Mouse (Mus musculus) mouse embryonic stem cell (cell line): ENCODE measurements around the gene Ganc.

ENCODE experiments used
- in situ Hi-C, 2 experiments: fragments of 300-500 bp; cut with MboI; formaldehyde crosslinking; loops; 1 replicate in 1 of 2; 3 replicates in 1 of 2; pipeline ENCODE4 v1.14.3; 2019 to 2020; ENCODE audit warnings: low sequenced_read_pairs in 2 of 2, low pct_unique_long_range_greater_than_20kb in 1 of 2, mixed read lengths in 1 of 2; ENCODE audit not compliant: unreplicated experiment in 1 of 2

The Ganc gene

DNA sequence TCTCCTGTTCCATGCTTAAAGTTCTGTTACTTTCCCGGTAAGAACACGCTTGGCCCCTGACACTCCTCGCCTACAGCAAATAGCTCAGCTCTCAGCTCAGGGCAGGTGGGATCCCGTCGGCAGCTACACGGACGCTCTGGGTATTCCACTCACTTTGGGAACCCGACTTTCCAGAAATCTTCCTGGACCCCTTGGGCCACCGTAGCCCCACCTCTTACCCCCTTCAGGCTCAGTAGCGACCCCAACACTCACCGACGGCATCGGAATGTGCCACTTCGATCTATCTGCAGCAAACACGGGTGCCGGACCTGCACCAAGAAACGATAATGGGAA lies at the start of gene Ganc:
Gene Ganc (plus strand): TSS at position 244 of the 333 bp plus-strand sequence.
- in situ Hi-C loops = no loop called here

DNA sequence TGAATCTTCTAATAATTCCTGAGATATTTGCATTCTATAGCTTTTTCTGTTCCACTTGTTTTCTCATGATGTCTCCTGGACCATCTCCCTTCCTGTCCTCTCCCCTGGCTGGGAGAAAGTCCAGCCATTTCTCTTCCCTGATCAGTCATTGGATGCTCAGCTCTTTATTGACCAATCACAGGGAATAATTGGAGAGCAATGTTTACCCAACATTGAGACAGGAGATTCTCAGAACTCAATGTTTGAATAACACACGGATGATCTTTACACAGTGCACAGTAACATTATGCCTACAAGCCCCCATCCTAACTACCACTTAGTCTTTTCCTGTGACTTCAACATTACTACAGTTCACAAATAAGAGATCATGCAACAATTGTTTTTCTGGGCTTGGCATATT lies 43.3 kb upstream of the Ganc start:
- in situ Hi-C loops = no loop called here

DNA sequence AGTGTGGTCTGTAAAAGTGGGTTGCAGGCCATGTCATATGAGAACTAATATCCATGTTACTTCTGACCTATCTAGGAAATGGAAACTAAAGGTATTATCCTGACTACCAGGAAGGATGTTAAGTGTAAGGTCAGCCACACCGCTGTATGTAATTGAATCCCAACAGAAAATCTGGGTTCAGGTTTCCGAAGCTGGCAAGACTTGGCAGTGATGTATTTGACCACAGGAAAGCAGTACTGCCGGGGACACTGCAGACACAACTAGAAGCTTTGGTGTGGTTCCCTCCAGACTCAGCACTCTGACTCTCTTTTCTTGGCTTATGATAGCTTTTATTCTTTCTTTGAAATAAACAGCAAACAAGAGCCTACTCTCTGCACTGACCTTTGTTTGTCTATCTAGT lies 37.2 kb upstream of the Ganc start:
- in situ Hi-C loops = no loop called here

DNA sequence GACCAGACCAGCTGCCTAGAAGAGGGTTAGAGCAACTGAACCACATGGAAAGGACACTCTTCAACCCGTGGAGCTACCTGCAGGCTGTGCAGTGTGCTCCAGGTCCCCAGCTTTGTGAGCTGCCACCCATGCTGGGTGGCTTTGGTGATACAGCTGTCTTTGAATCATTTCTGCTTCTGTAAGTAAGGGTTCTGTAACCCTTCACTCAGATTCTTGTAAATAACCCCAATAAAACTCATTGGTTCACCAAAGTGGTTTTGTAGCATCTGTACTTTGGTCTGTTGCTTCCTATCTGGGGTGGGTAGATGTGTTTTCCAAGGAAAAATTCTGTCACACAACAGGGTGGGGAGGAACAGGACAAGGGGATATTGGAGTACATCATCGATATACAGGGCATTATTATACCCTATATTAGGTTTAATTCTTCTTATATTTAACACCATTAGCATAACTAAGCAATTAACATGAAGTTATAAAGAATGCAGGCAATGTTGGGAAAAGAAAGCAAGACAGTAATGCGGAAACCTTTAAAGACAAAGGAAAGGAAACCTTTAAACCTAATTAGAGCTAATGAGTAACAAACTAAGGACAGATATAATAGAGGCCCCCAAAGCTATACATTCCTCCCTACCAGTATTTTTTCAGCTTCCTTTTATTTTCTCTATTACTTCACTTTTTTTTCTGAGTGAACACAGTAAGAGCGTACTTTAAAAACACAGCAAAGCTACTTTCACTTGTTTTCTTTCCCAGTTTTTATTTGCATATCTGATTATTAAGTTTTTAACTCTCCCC lies 36.1 kb upstream of the Ganc start:
- in situ Hi-C loops = no loop called here

DNA sequence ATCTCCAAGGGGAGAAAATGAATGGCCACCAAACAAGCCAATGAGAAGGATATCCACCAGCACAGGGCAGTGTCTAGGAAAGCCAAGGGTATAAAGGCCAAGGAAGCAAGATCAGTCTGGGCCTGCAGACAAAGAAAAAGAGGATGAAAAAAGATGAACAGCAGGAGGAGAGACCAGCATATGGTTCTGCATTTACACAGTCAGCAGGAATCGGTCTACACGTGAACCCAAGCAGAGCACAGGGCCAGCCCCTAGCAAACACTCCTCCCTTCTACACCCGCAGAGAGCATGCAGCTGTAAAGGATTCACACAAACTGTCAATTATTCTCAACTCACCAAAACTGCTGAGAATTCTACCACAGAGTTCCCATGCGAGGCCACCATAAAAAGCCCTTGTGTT lies 29.8 kb upstream of the Ganc start:
- in situ Hi-C loops = no loop called here

DNA sequence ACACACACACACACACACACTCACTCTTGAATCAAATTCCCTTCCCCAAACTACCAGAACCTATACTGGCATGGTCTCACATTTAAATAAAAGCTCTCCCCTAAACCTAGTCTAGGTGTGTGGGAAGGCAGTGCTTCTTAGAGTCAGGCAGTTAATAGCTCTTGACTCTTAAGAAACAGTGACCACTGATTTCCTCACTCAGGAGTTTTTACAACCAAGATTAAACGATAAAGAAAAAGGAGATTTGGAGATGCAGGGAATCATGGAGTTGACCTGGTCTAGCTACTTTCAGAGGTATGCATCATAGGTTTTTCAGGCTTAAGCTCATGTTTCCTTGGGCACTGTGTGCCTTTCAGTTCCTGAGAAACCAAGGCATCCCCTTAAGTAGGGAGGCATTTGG lies 17.4 kb upstream of the Ganc start:
- in situ Hi-C loops = no loop called here

GRCm38 (mm10) chr2:120387291-120387690 lies 16.4 kb upstream of the Ganc start:
- in situ Hi-C loops = no loop called here

DNA sequence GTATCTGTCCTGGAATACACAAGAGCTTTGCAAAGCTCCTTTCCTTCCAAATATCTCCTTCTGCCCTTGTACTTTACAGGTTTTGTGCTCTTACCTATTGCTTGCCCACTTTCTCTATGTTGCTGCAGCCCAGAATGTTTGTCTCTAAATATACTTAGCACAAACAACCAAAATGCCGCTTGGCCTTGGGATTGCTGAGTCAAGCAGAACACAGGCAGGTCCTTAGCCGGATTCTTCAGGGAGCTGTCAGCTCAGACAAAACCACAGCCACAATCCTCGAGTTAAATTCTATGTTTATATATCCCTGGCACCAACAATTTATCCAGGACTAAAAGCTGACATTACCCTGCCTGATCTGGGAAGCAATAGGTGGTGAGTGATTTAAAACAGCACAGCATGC lies 14.3 kb upstream of the Ganc start:
- in situ Hi-C loops = no loop called here

GRCm38 (mm10) chr2:120390934-120391333 lies 12.8 kb upstream of the Ganc start:
- in situ Hi-C loops = no loop called here

- in situ Hi-C loops = no loop called here
Observed at GRCm38 (mm10) chr2:120392406-120392805, 11.3 kb upstream of the Ganc start.

GRCm38 (mm10) chr2:120397951-120398350 lies 5.7 kb upstream of the Ganc start:
- in situ Hi-C loops = no loop called here

DNA sequence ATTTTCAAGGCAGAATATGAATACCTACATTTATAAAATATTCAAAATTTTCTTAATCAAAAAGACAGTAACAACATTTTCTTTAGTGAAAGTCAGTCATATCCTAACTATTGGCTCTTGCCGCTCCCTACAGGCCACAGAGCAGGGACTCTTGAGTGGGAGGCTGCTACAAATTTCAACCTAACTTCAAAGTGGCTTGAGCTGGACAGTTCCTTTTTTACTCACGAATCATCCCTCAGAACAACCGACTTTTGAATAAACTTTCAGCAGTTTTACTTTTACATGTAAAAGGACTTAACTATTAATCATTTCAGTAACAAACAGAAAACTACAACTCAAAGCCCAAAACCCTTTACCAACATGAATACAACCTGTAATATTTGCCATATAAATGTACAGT lies 883 bp upstream of the Ganc start:
- in situ Hi-C loops = no loop called here

- in situ Hi-C loops = no loop called here
Observed at GRCm38 (mm10) chr2:120403986-120404822, 508 bp downstream of the Ganc start, which contains the start of gene Tmem87a. Gene Tmem87a (minus strand): TSS chr2:120404113.

- in situ Hi-C loops = no loop called here
Observed at GRCm38 (mm10) chr2:120404823-120405765, 1.4 kb downstream of the Ganc start.

GRCm38 (mm10) chr2:120411096-120411628 lies 7.5 kb downstream of the Ganc start:
- in situ Hi-C loops = no loop called here

DNA sequence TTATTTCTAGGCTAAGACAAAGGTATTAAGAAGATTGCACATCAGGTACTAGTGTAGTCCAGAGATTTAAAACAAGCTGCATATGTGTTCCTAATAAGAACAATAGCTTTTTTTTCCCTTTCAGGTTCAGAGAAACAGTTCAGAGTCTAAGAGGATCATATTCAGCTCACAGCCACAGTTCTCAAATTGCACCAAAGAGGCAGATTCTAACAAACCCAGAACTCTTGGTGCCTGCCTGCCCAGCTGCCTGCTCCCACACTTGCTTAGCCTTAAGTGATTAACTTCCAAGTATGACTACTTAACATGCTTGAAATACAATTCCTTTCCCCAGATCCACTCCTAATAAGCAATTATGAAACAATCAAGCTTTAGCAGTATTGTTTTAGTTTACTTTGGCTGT lies 10.4 kb downstream of the Ganc start:
- in situ Hi-C loops = no loop called here

- in situ Hi-C loops = no loop called here
Observed at GRCm38 (mm10) chr2:120414738-120415414, 11.2 kb downstream of the Ganc start.

DNA sequence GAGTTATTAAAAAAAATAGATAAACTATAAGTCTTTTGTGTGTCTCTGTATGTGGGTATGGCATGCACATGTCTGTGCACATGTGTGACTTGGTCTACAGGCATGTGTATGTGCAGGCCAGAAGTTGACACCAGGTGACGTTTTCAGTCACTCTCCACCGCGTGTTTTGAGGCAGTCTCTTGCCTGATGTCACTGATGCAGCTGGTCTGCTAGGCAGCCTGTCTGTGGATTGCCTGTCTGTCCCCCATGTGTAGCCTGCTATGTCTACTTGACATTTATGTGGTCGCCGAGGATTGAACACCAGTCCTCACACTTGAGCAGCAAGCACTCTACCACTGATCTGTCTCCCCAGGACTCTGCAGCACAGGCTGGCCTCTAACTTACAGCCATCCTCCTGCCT lies 20.7 kb downstream of the Ganc start:
- in situ Hi-C loops = no loop called here
